Mouse (Mus musculus): Measurements from ENCODE around the gene Brd2. TPM values are rescaled to one million over a fixed set of nuclear protein-coding genes. Genes with fewer than 3 reads are reported as not detected.
A peak's percentile ranks its signal among the peaks of the same experiment; 100 is the strongest.

Gene Brd2
- polyA plus RNA-seq, 1 experiment from 2014 or later: 178 TPM

DNA sequence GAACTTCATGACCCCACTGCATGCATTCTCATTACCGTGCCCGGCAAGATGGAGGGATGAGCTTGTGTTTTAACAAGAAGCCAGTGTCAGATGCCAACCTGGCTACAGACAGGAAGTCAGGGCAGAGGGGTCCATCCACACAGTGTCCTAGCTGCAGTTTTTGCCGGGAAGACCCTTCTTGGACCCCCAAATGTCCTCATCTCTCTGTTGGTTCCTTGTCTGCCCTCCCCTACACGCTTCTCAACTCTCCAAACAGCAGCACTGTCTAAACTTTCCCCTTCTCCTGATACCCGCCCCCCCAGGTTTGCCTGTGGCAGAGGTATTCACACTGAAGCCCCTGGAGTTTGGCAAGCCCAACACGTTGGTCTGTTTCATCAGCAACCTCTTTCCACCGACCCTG is 15.2 kb upstream of the Brd2 start:
- WGBS: 71% methylated on average over 7 of the region's 7 CpGs
- Histone ChIP-seq H3K9me3 (ENCODE audit: control insufficient read depth, low read length) (no peaks in the 10 kb centered on the region), H3K27me3 (ENCODE audit: control insufficient read depth, insufficient read depth, low read length) (peaks cover 9% of the 10 kb centered on the region), H3K9ac (ENCODE audit: low read depth, low read length) (no peak overlapping the region), H3K27ac (ENCODE audit: low read depth, low read length) (no peak overlapping the region), H3K36me3 (ENCODE audit: control insufficient read depth, insufficient read depth, low read length) (no peaks in the 10 kb centered on the region), H3K4me2 (replicated peaks; ENCODE audit: low read depth, low read length) (no peak overlapping the region), H3K4me3 (ENCODE audit: low read length) (no peak overlapping the region), H3K4me1 (ENCODE audit: control insufficient read depth, insufficient read depth, low read length) (0 out of 2 replicates have a peak, but pooled peaks cover 12% of the 10 kb centered on the region)
- no peak for ATAC-seq (ENCODE audit: low FRiP score, low TSS enrichment)

DNA sequence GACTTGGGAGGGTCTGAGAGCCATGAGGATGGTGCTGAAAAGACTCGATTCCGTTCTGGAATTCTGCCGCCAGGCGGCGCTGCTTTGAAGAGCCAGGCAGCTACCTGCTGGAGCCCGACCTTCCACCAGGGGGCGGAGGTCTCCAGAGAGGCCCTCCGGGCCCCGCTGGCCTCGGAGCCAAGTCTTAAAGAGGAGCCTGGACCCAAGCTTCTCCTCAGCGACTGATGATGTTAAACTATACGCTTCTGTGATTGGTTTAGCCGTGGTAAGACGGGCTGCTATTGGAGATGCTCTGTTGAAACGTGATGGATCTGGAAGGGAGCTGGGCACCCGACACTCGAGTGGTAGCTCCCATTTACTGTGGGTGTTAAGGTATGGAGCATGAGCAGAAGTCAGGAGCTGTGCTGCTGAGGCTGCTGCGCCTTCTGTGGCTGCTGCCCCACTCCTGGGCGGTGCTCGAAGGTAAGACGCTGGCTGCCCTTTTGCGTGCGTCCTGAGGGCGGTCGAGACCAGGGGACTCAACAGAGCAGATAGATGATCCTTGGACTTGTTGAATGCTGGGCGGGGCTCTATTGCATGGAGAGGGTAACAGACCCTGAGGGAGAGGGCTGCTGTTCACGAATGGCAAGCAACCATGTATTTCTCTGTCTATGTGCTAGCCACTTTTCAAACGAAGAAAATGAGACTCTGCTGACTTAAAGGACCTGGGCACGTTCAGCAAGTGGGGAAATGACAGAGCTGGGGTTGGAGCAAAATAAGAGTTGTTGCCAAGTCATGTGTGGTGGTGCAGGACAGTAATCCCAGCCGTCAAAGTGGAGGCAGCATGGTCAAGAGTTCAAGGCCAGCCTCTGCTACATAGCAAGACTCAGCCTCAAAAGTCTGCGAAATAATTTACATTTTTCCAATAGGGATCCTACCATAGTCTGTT is 13.1 kb upstream of the Brd2 start:
- H3K9me3 ChIP-seq (ENCODE audit: control insufficient read depth, low read length): no peaks in the 10 kb centered on the region
- H3K4me3 ChIP-seq (ENCODE audit: low read length): peak overlapping the region; percentile 35
- no peak overlapping the region for H3K27ac ChIP-seq (ENCODE audit: low read depth, low read length)
- 7% methylated on average over 31 of the region's 31 CpGs for WGBS
- 0 out of 2 replicates have a peak, but pooled peaks cover 12% of the 10 kb centered on the region for H3K4me1 ChIP-seq (ENCODE audit: control insufficient read depth, insufficient read depth, low read length)
- H3K36me3 ChIP-seq (ENCODE audit: control insufficient read depth, insufficient read depth, low read length): no peaks in the 10 kb centered on the region
- H3K27me3 ChIP-seq (ENCODE audit: control insufficient read depth, insufficient read depth, low read length): peaks cover 6% of the 10 kb centered on the region; the same call in 1 of the 2 replicates
- ATAC-seq (ENCODE audit: low FRiP score, low TSS enrichment): peak; percentile 97
- 0 out of 2 replicates have a peak overlapping the region, but pooled peaks have one; percentile 34 for H3K9ac ChIP-seq (ENCODE audit: low read depth, low read length)
- H3K4me2 ChIP-seq (replicated peaks; ENCODE audit: low read depth, low read length): peak overlapping the region; percentile 62

DNA sequence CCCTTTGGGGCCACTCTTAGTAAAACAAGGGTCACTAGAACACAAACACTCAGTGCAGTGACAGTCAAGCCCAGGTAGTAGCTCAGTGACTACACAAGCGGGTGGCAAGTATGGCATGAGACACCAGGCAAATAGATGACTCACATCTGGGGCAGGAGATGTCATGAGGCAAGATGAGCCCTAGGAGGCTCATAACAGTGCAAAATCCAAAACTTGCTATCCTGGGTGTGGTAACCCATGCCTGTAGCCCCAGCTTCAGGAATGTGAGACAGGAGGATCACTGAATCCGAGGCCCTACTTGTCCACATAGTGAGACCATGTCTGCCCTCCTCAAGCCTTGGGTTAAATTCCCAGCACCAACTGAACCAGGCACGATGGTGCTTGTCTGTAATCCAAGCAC is 12.0 kb upstream of the Brd2 start:
- no peak for ATAC-seq (ENCODE audit: low FRiP score, low TSS enrichment)
- H3K9ac ChIP-seq (ENCODE audit: low read depth, low read length): no peak overlapping the region
- WGBS: 86% methylated on average over 3 of the region's 3 CpGs

GRCm38 (mm10) chr17:34133289-34133688 is 10.9 kb upstream of the Brd2 start:
- no peak overlapping the region for H3K4me2 ChIP-seq (replicated peaks; ENCODE audit: low read depth, low read length)
- H3K27ac ChIP-seq (ENCODE audit: low read depth, low read length): no peak overlapping the region
- H3K9ac ChIP-seq (ENCODE audit: low read depth, low read length): no peak overlapping the region
- WGBS: 82% methylated on average over 11 of the region's 11 CpGs
- ATAC-seq (ENCODE audit: low FRiP score, low TSS enrichment): no peak
- no peaks in the 10 kb centered on the region for H3K27me3 ChIP-seq (ENCODE audit: control insufficient read depth, insufficient read depth, low read length)
- peaks cover 7% of the 10 kb centered on the region; the same call in 1 of the 2 replicates for H3K4me1 ChIP-seq (ENCODE audit: control insufficient read depth, insufficient read depth, low read length)
- H3K9me3 ChIP-seq (ENCODE audit: control insufficient read depth, low read length): no peaks in the 10 kb centered on the region
- no peak overlapping the region for H3K4me3 ChIP-seq (ENCODE audit: low read length)
- H3K36me3 ChIP-seq (ENCODE audit: control insufficient read depth, insufficient read depth, low read length): no peaks in the 10 kb centered on the region

More for the DNA sequence above, 12.0 kb upstream of the Brd2 start:
- H3K4me2 ChIP-seq (replicated peaks; ENCODE audit: low read depth, low read length): no peak overlapping the region
- H3K27me3 ChIP-seq (ENCODE audit: control insufficient read depth, insufficient read depth, low read length): peaks cover 6% of the 10 kb centered on the region; the same call in 1 of the 2 replicates
- no peaks in the 10 kb centered on the region for H3K9me3 ChIP-seq (ENCODE audit: control insufficient read depth, low read length)
- no peaks in the 10 kb centered on the region for H3K36me3 ChIP-seq (ENCODE audit: control insufficient read depth, insufficient read depth, low read length)
- no peak overlapping the region for H3K4me3 ChIP-seq (ENCODE audit: low read length)
- H3K4me1 ChIP-seq (ENCODE audit: control insufficient read depth, insufficient read depth, low read length): peaks cover 6% of the 10 kb centered on the region; the same call in 1 of the 2 replicates
- H3K27ac ChIP-seq (ENCODE audit: low read depth, low read length): no peak overlapping the region

DNA sequence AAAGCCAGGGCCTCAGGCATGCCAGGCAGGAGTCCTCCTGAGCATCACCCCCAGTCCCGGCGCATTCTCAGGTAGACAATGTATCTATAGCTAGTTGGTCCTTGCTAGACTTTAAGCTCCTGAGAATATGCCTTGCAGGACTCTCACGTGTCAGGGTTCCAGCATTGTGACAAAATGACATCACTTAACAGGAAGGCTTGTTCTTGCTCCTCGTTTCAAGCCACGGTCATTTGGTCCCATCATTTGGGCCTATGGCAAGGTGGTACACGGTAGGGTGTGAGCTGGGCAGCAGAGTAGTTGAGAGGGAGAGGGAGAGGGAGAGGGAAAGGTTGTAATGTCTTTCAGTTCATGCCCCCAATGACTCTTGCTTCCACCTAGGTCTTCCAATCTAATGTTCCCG is 9.5 kb upstream of the Brd2 start:
- H3K27me3 ChIP-seq (ENCODE audit: control insufficient read depth, insufficient read depth, low read length): no peaks in the 10 kb centered on the region
- no peak overlapping the region for H3K9ac ChIP-seq (ENCODE audit: low read depth, low read length)
- no peaks in the 10 kb centered on the region for H3K9me3 ChIP-seq (ENCODE audit: control insufficient read depth, low read length)
- no peak overlapping the region for H3K4me3 ChIP-seq (ENCODE audit: low read length)
- H3K36me3 ChIP-seq (ENCODE audit: control insufficient read depth, insufficient read depth, low read length): no peaks in the 10 kb centered on the region
- 87% methylated on average over 7 of the region's 7 CpGs for WGBS
- H3K4me1 ChIP-seq (ENCODE audit: control insufficient read depth, insufficient read depth, low read length): peaks cover 16% of the 10 kb centered on the region
- no peak for ATAC-seq (ENCODE audit: low FRiP score, low TSS enrichment)
- H3K27ac ChIP-seq (ENCODE audit: low read depth, low read length): no peak overlapping the region
- no peak overlapping the region for H3K4me2 ChIP-seq (replicated peaks; ENCODE audit: low read depth, low read length)

DNA sequence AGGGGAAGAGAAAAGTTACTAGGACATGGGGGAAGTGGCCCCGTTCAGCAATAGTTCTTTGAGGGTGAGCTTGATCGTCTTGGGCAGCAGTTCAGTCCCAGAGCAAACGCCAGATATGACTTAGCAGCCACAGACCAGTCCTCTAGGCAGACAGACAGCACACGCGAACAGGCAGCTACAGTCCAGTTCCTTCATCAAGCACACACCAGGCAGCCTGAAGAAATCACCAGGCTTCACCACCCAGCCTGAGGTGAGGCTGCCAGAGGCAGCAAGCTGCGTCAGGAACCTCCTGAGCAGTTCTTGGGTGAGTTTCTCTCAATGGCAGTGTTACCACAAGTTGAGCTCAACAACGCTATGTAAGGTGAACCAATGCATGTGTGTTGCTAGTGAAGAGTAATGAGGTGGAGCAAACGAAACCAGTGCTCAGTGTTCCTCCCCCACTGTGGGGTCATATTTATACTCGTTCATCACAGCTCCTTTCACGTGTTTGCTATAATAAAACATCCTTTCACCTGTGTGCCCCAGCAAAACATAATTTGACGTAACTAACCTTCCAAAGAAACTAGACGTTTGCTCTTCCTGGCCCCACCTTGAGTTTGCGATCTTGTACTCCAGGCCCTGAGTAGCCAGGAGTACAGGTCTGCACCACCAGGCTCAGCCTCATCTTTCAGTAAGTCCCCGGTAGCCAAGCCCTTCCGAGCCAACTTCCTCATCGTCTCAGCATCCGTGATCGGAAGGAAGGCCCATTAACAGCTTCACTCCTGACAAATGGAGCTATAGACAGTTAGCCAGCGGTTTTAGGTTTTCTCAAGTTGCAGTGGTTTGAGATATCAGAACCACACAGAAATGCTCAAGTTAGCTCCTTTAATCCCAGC is 7.9 kb upstream of the Brd2 start:
- 49% methylated on average over 19 of the region's 19 CpGs for WGBS
- Histone ChIP-seq H3K9me3 (ENCODE audit: control insufficient read depth, low read length) (no peaks in the 10 kb centered on the region), H3K4me2 (replicated peaks; ENCODE audit: low read depth, low read length) (no peak overlapping the region), H3K4me1 (ENCODE audit: control insufficient read depth, insufficient read depth, low read length) (peaks cover 12% of the 10 kb centered on the region), H3K36me3 (ENCODE audit: control insufficient read depth, insufficient read depth, low read length) (no peaks in the 10 kb centered on the region), H3K27me3 (ENCODE audit: control insufficient read depth, insufficient read depth, low read length) (no peaks in the 10 kb centered on the region), H3K9ac (ENCODE audit: low read depth, low read length) (no peak overlapping the region), H3K4me3 (ENCODE audit: low read length) (no peak overlapping the region), H3K27ac (ENCODE audit: low read depth, low read length) (no peak overlapping the region)
- no peak for ATAC-seq (ENCODE audit: low FRiP score, low TSS enrichment)

GRCm38 (mm10) chr17:34128944-34129791 is 6.7 kb upstream of the Brd2 start:
- WGBS: 22% methylated on average over 18 of the region's 18 CpGs
- H3K27ac ChIP-seq (ENCODE audit: low read depth, low read length): no peak overlapping the region
- H3K4me1 ChIP-seq (ENCODE audit: control insufficient read depth, insufficient read depth, low read length): peaks cover 12% of the 10 kb centered on the region
- no peak overlapping the region for H3K9ac ChIP-seq (ENCODE audit: low read depth, low read length)
- peak overlapping the region; percentile 2; the same call in 1 of the 2 replicates for H3K4me2 ChIP-seq (replicated peaks; ENCODE audit: low read depth, low read length)
- no peaks in the 10 kb centered on the region for H3K9me3 ChIP-seq (ENCODE audit: control insufficient read depth, low read length)
- H3K27me3 ChIP-seq (ENCODE audit: control insufficient read depth, insufficient read depth, low read length): no peaks in the 10 kb centered on the region
- no peak overlapping the region for H3K4me3 ChIP-seq (ENCODE audit: low read length)
- no peaks in the 10 kb centered on the region for H3K36me3 ChIP-seq (ENCODE audit: control insufficient read depth, insufficient read depth, low read length)
- ATAC-seq (ENCODE audit: low FRiP score, low TSS enrichment): no peak

DNA sequence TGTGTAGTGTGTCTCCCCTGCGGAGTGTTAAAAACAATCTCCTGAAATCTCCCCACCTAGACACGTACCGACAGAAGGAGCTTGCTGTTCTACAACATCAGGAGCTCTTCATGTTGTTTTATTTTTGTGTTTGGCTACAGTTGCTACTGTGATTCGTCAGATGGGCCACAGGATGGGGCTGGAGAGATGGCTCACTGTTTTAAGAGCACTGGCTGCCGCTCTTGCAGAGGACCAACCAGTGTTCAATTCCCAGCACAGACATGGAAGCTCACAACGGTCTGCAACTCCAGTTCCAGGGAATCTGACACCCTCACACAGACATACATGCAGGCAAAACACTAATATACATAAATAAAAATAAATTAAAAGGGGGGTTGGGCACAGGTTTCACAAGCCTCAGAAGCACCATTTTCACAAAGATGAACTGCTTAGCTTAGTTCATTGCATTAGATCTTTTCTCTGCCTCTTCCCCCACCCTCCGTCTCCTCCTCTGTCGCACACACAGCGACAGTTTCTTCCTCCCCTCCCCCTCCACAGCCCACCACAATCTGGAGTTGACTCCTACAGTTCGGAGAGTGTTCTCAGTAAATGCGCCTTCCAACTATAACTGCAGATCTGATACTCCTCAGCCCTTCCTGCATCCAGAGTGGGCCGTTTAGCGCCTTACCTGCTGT is 6.0 kb upstream of the Brd2 start:
- 29% methylated on average over 13 of the region's 13 CpGs for WGBS
- Histone ChIP-seq H3K4me1 (ENCODE audit: control insufficient read depth, insufficient read depth, low read length) (peaks cover 15% of the 10 kb centered on the region), H3K9me3 (ENCODE audit: control insufficient read depth, low read length) (no peaks in the 10 kb centered on the region), H3K36me3 (ENCODE audit: control insufficient read depth, insufficient read depth, low read length) (no peaks in the 10 kb centered on the region), H3K27me3 (ENCODE audit: control insufficient read depth, insufficient read depth, low read length) (no peaks in the 10 kb centered on the region), H3K4me2 (replicated peaks; ENCODE audit: low read depth, low read length) (peak overlapping the region; percentile 2; the same call in 1 of the 2 replicates), H3K9ac (ENCODE audit: low read depth, low read length) (no peak overlapping the region), H3K27ac (ENCODE audit: low read depth, low read length) (no peak overlapping the region), H3K4me3 (ENCODE audit: low read length) (no peak overlapping the region)
- no peak for ATAC-seq (ENCODE audit: low FRiP score, low TSS enrichment)

Data from kidney, embryonic 14.5 days (tissue).